Comparison of ENCODE assay signal across 25 mouse cellular contexts in the genomic region with DNA sequence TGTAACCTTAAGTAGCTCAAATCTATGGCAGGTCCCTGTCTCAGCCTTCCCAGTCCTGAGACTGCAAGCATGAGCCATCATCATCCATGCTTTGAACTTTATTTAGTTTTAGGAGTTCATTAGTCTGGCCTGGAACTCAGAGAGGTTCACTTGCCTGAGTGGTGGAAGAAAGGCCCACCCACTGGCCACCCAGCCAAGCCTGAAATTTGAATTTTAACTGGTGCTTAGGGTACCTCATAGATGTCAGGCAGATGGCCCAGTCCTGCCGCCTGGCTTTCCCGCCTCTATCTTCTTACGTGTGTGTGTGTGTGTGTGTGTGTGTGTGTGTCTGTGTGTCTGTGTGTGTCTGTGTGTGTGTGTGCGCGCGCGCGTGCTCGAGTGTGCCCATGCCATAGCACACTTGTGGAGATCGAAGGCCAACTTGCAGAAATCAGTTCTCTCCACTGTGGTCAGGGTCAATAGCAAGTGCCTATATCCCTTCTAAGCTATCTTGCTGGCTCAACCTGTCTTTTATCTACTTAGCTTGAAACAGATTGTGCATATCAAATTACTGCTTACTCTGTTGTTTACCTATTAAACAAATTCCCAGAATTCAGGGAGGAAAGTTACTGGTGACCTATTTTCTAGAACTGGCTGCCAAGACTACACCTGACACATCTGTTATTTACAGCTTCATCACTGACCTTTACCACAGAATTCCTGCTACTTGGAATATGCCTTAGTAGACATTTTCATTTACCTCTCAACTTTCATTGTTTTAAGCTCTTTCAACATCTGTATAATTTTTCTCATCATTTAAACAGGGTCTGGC. TPM values are rescaled to one million over a fixed set of nuclear protein-coding genes. Genes with fewer than 3 reads are reported as not detected.
A peak's percentile ranks its signal among the peaks of the same experiment; 100 is the strongest.
DNase-seq lines count a peak whose midpoint lies in the region; TF ChIP-seq lines count a peak whose summit lies in the region.
"Had no signal": no experiment of that assay in that cellular context is flagged by ENCODE, and none has a peak within 500 bp of the region (broad histone marks: within the 10 kb centered on the region; RNA-seq: fewer than 3 reads in every experiment).

No protein-coding gene starts in this region.

- TF ChIP-seq CTCF in ES-Bruce4 (IDR thresholded peaks at IDR 0.05; ENCODE audit: low read depth, low read length), result no peak

- H3K9ac ChIP-seq in ES-Bruce4 (ENCODE audit: low read depth, poor library complexity, severe bottlenecking) (peak overlapping the region; percentile 36; the same call in 1 of the 2 replicates), ES-E14 (ENCODE audit: insufficient read depth, low read depth, low read length, poor library complexity, severe bottlenecking) (no peak overlapping the region)
- H3K9ac ChIP-seq: embryonic facial prominence, embryonic 12.5 days; forebrain, embryonic 15.5 days; heart, embryonic 12.5 days; hindbrain, embryonic 13.5 days; limb, embryonic 15.5 days had no signal

- H3K4me3 ChIP-seq in ES-Bruce4 (ENCODE audit: low read depth, low read length), result peak overlapping the region; percentile 29; the same call in 1 of the 2 replicates
- H3K4me3 ChIP-seq in ES-E14 (ENCODE audit: insufficient read depth in 1 of 2, low read depth in 1 of 2, low read length in 2 of 2, poor library complexity in 1 of 2, severe bottlenecking in 1 of 2), result no peak overlapping the region
- H3K4me3 ChIP-seq: embryonic facial prominence, embryonic 12.5 days; forebrain, embryonic 15.5 days; heart, adult 2 months; heart, embryonic 12.5 days; hindbrain, embryonic 13.5 days; limb, embryonic 10.5 days; limb, embryonic 15.5 days had no signal

- no peak for TF ChIP-seq EP300 in ES-Bruce4 (IDR thresholded peaks at IDR 0.05; ENCODE audit: insufficient read depth, low read depth, low read length)

- DNase-seq in kidney, adult 9 months, result peak; percentile 77
- no peak for DNase-seq in kidney, postnatal 10 days
- no peak for DNase-seq in ES-E14 (ENCODE audit: low read depth, low spot score)
- DNase-seq in kidney, postnatal 36 days, result peak; percentile 36 to 66
- DNase-seq in cerebellum, adult 11 months, result no peak
- DNase-seq in thymus, adult 18-20 months, result no peak
- DNase-seq: adrenal gland, adult 8-10 months; B cell, adult 2 months; cerebellum, adult 11-12 months; cerebellum, adult 9-11 months; embryo, embryonic 11 days; gastrocnemius, postnatal 36 days; heart, adult 2 months; heart, postnatal 4 days; layer of hippocampus, postnatal 36 days; lung, postnatal 36 days; right cerebral cortex, postnatal 4 days; thymus, postnatal 25 days had no signal

- peaks cover 6% of the 10 kb centered on the region for H3K4me1 ChIP-seq in ES-Bruce4 (ENCODE audit: control insufficient read depth, insufficient read depth, low read length)
- H3K4me1 ChIP-seq in ES-E14 (ENCODE audit: control insufficient read depth in 2 of 2, insufficient read depth in 2 of 2, low read length in 2 of 2, poor library complexity in 1 of 2), result peaks cover 14 to 22% of the 10 kb centered on the region in 2 experiments
- H3K4me1 ChIP-seq: embryonic facial prominence, embryonic 12.5 days; forebrain, embryonic 15.5 days; heart, embryonic 12.5 days; hindbrain, embryonic 13.5 days; limb, embryonic 15.5 days had no signal

- no peak for TF ChIP-seq POLR2A in ES-Bruce4 (IDR thresholded peaks at IDR 0.05; ENCODE audit: insufficient read depth, low read length)

- H3K9me3 ChIP-seq in ES-Bruce4 (replicated peaks; ENCODE audit: control insufficient read depth, insufficient read depth, low read length, poor library complexity, severe bottlenecking), result no peaks in the 10 kb centered on the region
- H3K9me3 ChIP-seq in ES-E14 (ENCODE audit: control insufficient read depth, insufficient read depth, low read depth, low read length), result no peaks in the 10 kb centered on the region
- H3K9me3 ChIP-seq: embryonic facial prominence, embryonic 12.5 days; forebrain, embryonic 15.5 days; heart, embryonic 12.5 days; hindbrain, embryonic 13.5 days; limb, embryonic 10.5 days; limb, embryonic 15.5 days had no signal

- no peaks in the 10 kb centered on the region for H3K36me3 ChIP-seq in ES-Bruce4 (ENCODE audit: control insufficient read depth, insufficient read depth, low read length, poor library complexity, severe bottlenecking)
- H3K36me3 ChIP-seq in ES-E14 (ENCODE audit: control insufficient read depth, insufficient read depth, low read length, poor library complexity, severe bottlenecking), result no peaks in the 10 kb centered on the region
- H3K36me3 ChIP-seq: embryonic facial prominence, embryonic 12.5 days; forebrain, embryonic 15.5 days; heart, embryonic 12.5 days; hindbrain, embryonic 13.5 days; limb, embryonic 10.5 days; limb, embryonic 15.5 days had no signal

- in situ Hi-C loops in ES-E14 (cut with MboI; ENCODE audit: low sequenced_read_pairs in 2 of 2, unreplicated experiment in 2 of 2), result no loop called here

- H3K27ac ChIP-seq in ES-Bruce4 (ENCODE audit: insufficient read depth, low read length), result peak overlapping the region; percentile 62; the same call in 1 of the 2 replicates
- H3K27ac ChIP-seq in ES-E14 (ENCODE audit: insufficient read depth, low read depth, low read length, poor library complexity, severe bottlenecking), result peak overlapping the region; percentile 49; the same call in 1 of the 2 replicates
- H3K27ac ChIP-seq: embryonic facial prominence, embryonic 12.5 days; forebrain, embryonic 15.5 days; heart, adult 2 months; hindbrain, embryonic 13.5 days; limb, embryonic 10.5 days; limb, embryonic 15.5 days had no signal

- no peaks in the 10 kb centered on the region for H3K27me3 ChIP-seq in ES-Bruce4 (ENCODE audit: control insufficient read depth, insufficient read depth, low read length, poor library complexity, severe bottlenecking)
- H3K27me3 ChIP-seq: embryonic facial prominence, embryonic 12.5 days; forebrain, embryonic 15.5 days; heart, embryonic 12.5 days; hindbrain, embryonic 13.5 days; limb, embryonic 15.5 days had no signal

TF ChIP-seq in ES-E14, 5 proteins besides CTCF, POLR2A, EP300 and RAD21:
- TF ChIP-seq MAFK (IDR thresholded peaks at IDR 0.05; ENCODE audit: insufficient read depth, low read depth, low read length) (no peak), HCFC1 (IDR thresholded peaks at IDR 0.05; ENCODE audit: borderline replicate concordance, insufficient read depth, low read length) (no peak), ZNF384 (IDR thresholded peaks at IDR 0.05; ENCODE audit: low read depth, low read length) (no peak), CHD2 (IDR thresholded peaks at IDR 0.05; ENCODE audit: low read depth, low read length) (no peak), ZC3H11A (IDR thresholded peaks at IDR 0.05; ENCODE audit: borderline replicate concordance, low read depth, low read length) (no peak)

RNA-seq across cellular contexts. Expression of gene Ncor1, which starts 29.4 kb away (rescaled TPM):
- 281 and 327 TPM in 2 replicates for polyA plus RNA-seq in ES-Bruce4 (2011; ENCODE audit: insufficient read depth, insufficient read length, low read depth, missing spikeins)
- total RNA-seq in ES-E14 (2012; rRNA removed), result 186 and 206 TPM in 2 replicates

RNA-seq across cellular contexts. Expression of gene Pigl, which starts 29.5 kb away (rescaled TPM):
- polyA plus RNA-seq in ES-Bruce4 (2011; ENCODE audit: insufficient read depth, insufficient read length, low read depth, missing spikeins), result 12.7 and 14.1 TPM in 2 replicates
- 21.9 and 25.8 TPM in 2 replicates for total RNA-seq in ES-E14 (2012; rRNA removed)

RNA-seq across cellular contexts. Expression of gene Cenpv, which starts 51.3 kb away (rescaled TPM):
- polyA plus RNA-seq in ES-Bruce4 (2011; ENCODE audit: insufficient read depth, insufficient read length, low read depth, missing spikeins), result 66.9 and 77.3 TPM in 2 replicates
- 66.5 and 68.0 TPM in 2 replicates for total RNA-seq in ES-E14 (2012; rRNA removed)

Comparison
In these comparisons a context has a peak if more than half of its experiments do, and no peak if none do; other contexts are left out.
1. DNase-seq: peak in kidney, adult 9 months (single experiment) and kidney, postnatal 36 days (2 of 2); none in kidney, postnatal 10 days (single experiment), ES-E14 (single experiment), cerebellum, adult 11 months (single experiment) and thymus, adult 18-20 months (0 of 2).